Mouse (Mus musculus) v-Abl transformed pro-B cells (cell line): ENCODE data around the gene Lmo1.
"Not testable (repeated sequence)": the region's sequence is repeated elsewhere in the genome, so short reads cannot be mapped to it uniquely, and the experiment has no call there.

Source experiments
- in situ Hi-C, 2 experiments: fragments of 400-800 bp; cut with MboI; formaldehyde crosslinking; loops; one replicate each; pipeline ENCODE4 v1.15.1; 2025; ENCODE audit not compliant: unreplicated experiment in 2 of 2

The Lmo1 gene

GRCm38 (mm10) chr7:109129442-109129841, 45.6 kb downstream of the Lmo1 start:
- in situ Hi-C loops = loop anchor here (25.0 kb wide), 3 partner anchors 308 to 1508 kb away; partner anchors contain the start of genes Adm (in 1 of the 2) and Stk33 (in 1 of the 2)

DNA sequence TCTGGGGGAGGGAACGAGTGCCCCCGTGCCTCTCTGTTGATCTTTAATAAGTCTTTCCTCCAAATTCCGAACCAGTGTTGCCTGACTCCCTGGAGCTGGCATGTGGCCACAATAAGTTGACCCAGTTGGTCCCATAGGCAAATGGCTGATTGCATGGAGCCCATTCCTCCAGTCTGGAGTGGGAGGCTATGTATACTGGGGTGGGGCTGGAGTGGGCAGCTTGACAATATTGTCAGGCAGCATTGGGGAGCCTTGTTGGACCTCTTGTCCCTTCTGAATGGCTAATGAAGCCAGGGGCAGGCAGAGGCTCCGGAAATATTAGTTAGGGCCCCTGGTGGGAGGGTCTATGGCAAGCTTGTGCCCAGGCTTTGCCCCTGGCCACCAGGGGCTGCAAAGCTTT, 59.1 kb downstream of the Lmo1 start:
- in situ Hi-C loops = no loop called here

DNA sequence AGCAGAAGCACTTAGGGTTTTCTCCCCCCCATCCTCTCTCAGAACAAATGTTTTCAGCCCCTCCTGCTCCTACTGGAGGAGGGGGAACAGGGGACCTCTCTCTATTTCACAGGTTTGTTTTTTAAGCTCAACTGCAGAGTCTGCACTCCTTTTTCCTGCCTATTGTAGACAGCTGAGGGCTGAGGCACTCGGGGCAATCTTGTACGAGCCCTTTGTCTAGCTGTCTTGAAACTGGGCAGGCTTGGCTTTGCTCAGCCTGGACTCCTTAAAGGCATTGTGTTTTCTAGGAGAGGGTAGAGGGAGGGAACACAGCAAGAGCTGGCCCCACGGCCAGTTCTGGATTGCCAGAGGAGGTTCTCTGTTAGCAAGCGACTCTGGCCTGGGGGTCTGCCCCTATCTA, 59.5 kb downstream of the Lmo1 start:
- in situ Hi-C loops = not testable (repeated sequence)

- in situ Hi-C loops = no loop called here
Measured at GRCm38 (mm10) chr7:109114950-109115349, 60.1 kb downstream of the Lmo1 start.

DNA sequence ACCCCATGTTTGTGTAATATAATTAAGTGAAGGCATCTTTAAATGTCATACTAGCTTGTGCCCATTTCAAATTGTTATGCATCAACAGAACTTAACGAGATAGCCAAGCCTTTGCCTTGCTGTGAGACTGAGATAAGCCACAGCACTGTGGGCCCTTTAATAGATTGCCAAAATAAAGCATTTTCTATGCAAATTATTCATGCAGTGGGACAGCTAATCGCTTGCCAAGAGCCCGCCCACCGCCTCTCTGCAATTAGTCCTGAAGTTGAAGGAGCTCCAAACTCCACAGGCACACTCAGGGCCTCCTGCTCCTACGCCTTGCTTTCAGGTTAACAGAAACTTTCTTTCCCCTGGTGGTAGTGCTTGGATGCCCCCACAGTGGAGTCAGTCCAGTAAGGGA, 64.0 kb downstream of the Lmo1 start:
- in situ Hi-C loops = no loop called here

GRCm38 (mm10) chr7:109104894-109105293, 70.1 kb downstream of the Lmo1 start:
- in situ Hi-C loops = no loop called here

GRCm38 (mm10) chr7:109101167-109101566, 73.8 kb downstream of the Lmo1 start:
- in situ Hi-C loops = no loop called here

GRCm38 (mm10) chr7:109098145-109099018, 76.6 kb downstream of the Lmo1 start:
- in situ Hi-C loops = no loop called here

GRCm38 (mm10) chr7:109097203-109097602, 77.8 kb downstream of the Lmo1 start:
- in situ Hi-C loops = no loop called here

DNA sequence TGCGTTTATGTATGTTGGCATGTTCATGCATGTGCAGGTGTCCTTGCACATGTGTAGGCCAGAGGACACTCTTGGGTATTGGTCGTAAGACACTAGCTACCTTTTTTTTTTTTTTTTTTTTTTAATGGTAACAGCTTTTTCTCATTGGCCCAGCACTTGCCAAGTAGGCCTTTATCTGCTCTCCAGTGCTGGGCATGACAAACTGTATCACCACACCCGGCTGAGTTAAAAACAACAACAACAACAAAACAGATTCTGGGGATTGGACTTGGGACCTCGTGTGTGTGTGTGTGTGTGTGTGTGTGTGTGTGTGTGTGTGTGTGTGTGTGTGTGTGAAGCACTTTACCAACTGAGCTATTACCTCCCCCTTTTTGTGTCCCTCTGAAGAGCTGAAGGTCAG, 78.4 kb downstream of the Lmo1 start:
- in situ Hi-C loops = no loop called here

DNA sequence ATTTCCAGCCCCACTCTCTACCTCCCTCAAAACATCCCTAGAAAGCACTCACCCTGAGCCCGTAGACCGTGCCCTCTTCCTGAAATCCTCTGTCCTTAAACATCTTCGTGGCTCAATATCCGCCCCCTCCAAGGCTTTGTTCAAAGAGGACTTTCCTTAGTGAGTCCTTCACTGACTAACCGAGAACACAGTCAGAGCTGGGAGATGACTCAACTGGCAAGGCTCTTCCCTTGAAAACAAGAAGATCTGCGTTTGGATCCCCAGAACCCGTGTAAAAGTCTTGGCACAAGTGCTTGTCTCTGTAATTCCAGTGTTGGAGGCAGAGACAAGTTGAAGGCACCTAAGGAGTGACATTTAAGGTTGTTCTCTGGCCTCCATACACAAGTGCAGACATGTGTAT, 80.7 kb downstream of the Lmo1 start:
- in situ Hi-C loops = no loop called here

GRCm38 (mm10) chr7:109091316-109091715, 83.7 kb downstream of the Lmo1 start:
- in situ Hi-C loops = not testable (repeated sequence)
